Mouse (Mus musculus): ENCODE data around the gene Msi2.

DNA sequence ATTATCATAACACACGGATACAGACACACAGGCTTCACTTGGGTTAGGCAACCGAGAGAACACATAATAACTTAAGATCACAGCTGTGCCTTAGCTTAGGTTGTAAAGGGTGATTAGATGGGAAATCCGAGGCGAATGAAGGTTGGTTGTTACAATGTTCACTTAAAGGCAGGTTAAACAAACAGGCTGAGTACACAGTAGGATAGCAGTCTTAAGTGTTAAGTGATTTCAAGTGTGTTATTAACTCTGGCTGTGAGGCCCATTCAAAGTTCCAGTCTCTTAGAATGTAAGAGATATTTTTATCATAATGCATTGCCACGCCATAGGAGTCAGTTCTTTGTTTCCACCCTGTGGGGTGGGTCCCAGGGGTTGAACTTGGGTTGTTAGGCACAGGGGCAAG, 383.4 kb downstream of the Msi2 start:
- TF ChIP-seq CTCF (IDR thresholded peaks at IDR 0.05; ENCODE audit: control insufficient read depth, insufficient read depth, insufficient replicate concordance, low read depth, low read length) (no peak), POLR2A (IDR thresholded peaks at IDR 0.05; ENCODE audit: control insufficient read depth, low read depth, low read length) (no peak)
